Mouse (Mus musculus): ENCODE measurements around the gene Gm11733.

- TF ChIP-seq CTCF (IDR thresholded peaks at IDR 0.05; ENCODE audit: control insufficient read depth, insufficient read depth, insufficient read length): no peak
- TF ChIP-seq FOSL1 (IDR thresholded peaks at IDR 0.05; ENCODE audit: insufficient read depth, low read length, poor library complexity, severe bottlenecking): no peak
These were observed 5.7 kb upstream of the Gm11733 start for GRCm38 (mm10) chr11:117478271-117479006.
